Mouse (Mus musculus) small intestine, adult 2 months (tissue): Measurements from ENCODE around the gene Trank1.

ENCODE experiments used
- CTCF ChIP-seq: fragments of 200-500 bp; IDR thresholded peaks from 2 replicates; pipeline ENCODE4 v1.5.1; 2012; ENCODE audit warnings: low read depth, mild to moderate bottlenecking, control low read depth, inconsistent platforms, low read length, moderate library complexity, mixed read lengths; ENCODE audit not compliant: insufficient replicate concordance, insufficient read length; ENCODE audit errors: extremely low read depth
- POLR2A ChIP-seq: fragments of 200-500 bp; IDR thresholded peaks from 2 replicates; pipeline ENCODE4 v1.6.1; 2012; ENCODE audit warnings: low read depth, mild to moderate bottlenecking, control low read depth, inconsistent platforms, low read length, moderate library complexity

- TF ChIP-seq CTCF = no peak
- TF ChIP-seq POLR2A = no peak
These were observed 18.3 kb upstream of the Trank1 start for GRCm38 (mm10) chr9:111293234-111293633.
